Mouse (Mus musculus) urinary bladder, postnatal 36 days (tissue): Measurements from ENCODE around the gene Sugt1.

ENCODE experiments used
- DNase-seq, 2 experiments: peaks; one replicate each; pipeline ENCODE4 v3.0.0; 2022; ENCODE audit warnings: low spot score in 2 of 2, mixed read lengths in 1 of 2

Gene Sugt1

DNA sequence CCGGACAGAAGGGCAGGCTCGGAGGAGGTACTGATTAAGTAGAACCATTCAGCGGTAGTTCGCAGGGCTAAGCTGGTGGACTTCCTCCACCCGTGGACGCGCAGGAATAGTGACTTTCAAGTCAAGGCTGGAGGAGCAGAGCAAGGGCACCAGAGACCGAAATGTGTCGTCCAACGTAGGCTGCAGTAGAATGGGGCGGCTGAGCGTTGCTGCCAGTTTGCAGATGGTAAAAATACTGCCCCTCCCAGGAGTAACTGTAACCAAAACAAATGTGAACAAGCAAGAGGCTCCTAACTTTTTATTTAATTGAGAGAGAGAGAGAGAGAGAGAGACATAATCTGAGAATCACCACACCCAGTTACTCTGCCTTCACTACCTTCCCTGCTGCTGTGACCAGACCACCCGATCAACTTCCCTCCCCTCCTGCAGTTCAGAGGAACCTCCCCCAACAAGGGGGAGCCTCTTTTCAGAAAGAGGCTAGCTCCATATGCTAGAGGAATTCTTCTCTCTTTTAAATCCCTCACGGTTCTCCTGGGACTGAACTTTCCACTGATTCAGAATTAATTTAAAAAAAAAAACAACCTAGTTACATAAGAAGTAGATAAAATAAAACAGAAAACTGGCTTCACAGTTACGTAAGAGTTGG is 89.7 kb downstream of the Sugt1 start:
- no peak for DNase-seq

DNA sequence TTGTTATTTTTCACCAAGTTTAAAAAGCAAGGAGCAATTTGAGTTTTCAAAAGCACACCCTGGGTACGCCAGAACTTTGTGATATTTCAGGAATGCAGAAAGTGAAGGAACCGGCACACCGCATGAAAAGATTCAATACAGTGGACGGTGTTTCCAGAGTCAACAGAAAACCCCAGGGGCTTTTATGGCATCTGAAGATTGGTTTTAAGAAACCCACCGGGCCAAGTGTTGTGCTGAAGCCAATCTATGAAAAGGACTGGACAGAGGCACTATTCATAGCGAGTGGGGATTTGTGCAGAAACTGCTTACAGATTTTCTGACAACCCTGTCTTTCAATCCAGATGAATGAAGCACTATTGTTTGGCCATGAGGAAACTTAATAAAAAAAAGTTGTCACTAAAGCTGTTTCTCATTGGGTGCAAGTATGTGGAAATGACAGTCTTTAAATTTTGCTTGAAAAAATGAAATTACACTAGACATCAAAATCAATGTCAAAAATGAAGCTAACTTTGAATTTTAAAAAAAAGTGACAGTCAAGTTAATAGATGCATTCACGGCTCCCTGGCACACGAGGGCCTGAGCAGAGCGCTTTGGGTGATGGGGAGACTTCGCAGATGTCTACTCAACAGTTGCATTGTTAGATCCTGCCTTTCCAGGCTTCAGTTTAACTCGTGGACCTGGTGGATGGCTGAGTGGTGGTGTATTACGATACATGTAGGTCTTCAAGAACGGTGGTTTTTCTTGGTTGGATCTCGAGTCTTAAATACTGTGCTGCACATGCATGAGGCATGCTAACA is 90.6 kb downstream of the Sugt1 start:
- no peak for DNase-seq

DNA sequence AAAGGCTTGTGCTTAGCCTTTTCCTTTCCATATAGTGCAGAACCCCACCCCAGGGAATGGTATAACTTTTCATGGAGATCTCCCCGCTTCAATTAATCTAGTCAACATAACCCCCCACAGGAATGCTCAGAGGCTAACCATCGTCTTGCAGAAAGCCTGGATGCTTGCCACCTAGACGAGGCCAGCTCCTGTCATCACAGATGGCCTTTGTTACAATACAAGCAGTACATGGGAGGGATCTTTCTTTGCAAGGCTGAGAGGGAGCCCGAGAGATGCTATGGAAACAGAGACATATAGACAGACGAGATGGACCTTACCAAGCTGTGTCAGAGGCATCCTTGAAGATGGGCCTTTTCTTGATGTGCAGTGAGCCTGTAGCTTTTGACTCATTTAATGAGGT is 93.2 kb downstream of the Sugt1 start:
- DNase-seq, result no peak
